Mouse (Mus musculus) spleen, adult 2 months (tissue): ENCODE results near the gene Slc5a3. TPM values are rescaled to one million over a fixed set of nuclear protein-coding genes. Genes with fewer than 3 reads are reported as not detected.

Experiments used
- DNase-seq, 2 experiments: peaks; one replicate each; pipeline versions ENCODE4 v3.0.0 to v3.0.0-alpha.2; 2012 to 2021; ENCODE audit warnings: low spot score in 2 of 2, low read depth in 1 of 2
- H3K27ac ChIP-seq: fragments of 200-500 bp; 2 replicates; pipeline ENCODE4 v1.5.1; 2012; ENCODE audit warnings: low read length, inconsistent platforms; ENCODE audit not compliant: insufficient read depth
- H3K27me3 ChIP-seq: fragments of 200-500 bp; 2 replicates; pipeline ENCODE4 v1.6.1; 2012; ENCODE audit warnings: mild to moderate bottlenecking, moderate library complexity, low read length, inconsistent platforms; ENCODE audit not compliant: control insufficient read depth, insufficient read depth
- H3K36me3 ChIP-seq: fragments of 200-500 bp; 2 replicates; pipeline ENCODE4 v1.6.1; 2012; ENCODE audit warnings: mild to moderate bottlenecking, low read length, inconsistent platforms; ENCODE audit not compliant: control insufficient read depth, insufficient read depth
- H3K4me1 ChIP-seq: fragments of 200-500 bp; 2 replicates; pipeline ENCODE4 v1.6.1; 2011; ENCODE audit warnings: inconsistent platforms; ENCODE audit not compliant: control insufficient read depth, insufficient read depth, insufficient read length
- H3K4me3 ChIP-seq: fragments of 200-500 bp; 2 replicates; pipeline ENCODE4 v1.5.1; 2011; ENCODE audit warnings: mild to moderate bottlenecking, inconsistent platforms; ENCODE audit not compliant: insufficient read depth, insufficient read length; ENCODE audit errors: extremely low read depth
- CTCF ChIP-seq: fragments of 200-500 bp; IDR thresholded peaks from 2 replicates; pipeline ENCODE4 v1.5.1; 2011; ENCODE audit warnings: mild to moderate bottlenecking, inconsistent platforms; ENCODE audit not compliant: insufficient read depth, insufficient read length, insufficient replicate concordance; ENCODE audit errors: extremely low read depth
- POLR2A ChIP-seq: fragments of 200-500 bp; IDR thresholded peaks from 2 replicates; pipeline ENCODE4 v1.6.1; 2011; ENCODE audit warnings: low read depth, low read length, inconsistent platforms
- WGBS: fragments of 180-500 bp; shearing (Covaris S2); methylation state at CpG from one replicate; pipeline ENCODE4 v1.1.7; 2018; 5-methylcytosine and 5-hydroxymethylcytosine counted together
- polyA plus RNA-seq: library from polyadenylated mRNA; depleted of rRNA; stranded (reverse); fragments of >200 nt; gene quantifications from 2 replicates; pipeline ENCODE4 v1.2.3, GENCODE M21; 2012

Gene Slc5a3
- polyA plus RNA-seq, 1 experiment: 0.74 TPM

DNA sequence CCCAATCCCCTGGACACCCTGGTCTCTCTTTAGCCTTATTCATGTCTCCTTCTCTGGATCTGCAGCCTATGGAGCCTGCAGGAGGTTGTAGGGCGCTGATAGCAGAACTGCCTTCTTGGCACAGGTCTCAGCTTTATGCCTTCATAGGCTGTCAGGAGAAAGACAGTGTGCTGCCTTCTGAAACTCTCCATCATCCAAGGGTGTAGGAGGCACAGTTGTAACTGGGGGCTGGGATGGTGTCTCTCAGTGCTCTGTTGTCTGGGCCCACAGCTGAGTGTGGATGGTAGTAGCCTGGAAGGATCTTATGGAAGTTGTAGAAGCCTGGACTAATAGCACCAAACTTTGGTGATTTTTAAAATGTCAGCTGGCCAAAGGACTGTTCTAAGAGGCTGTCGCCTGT, 46.8 kb downstream of the Slc5a3 start:
- TF ChIP-seq POLR2A: no peak
- no peak for TF ChIP-seq CTCF
- H3K27me3 ChIP-seq: no peaks in the 10 kb centered on the region
- no peaks in the 10 kb centered on the region for H3K4me1 ChIP-seq
- no peak for DNase-seq
- peaks cover 2% of the 10 kb centered on the region; the same call in 1 of the 2 replicates for H3K36me3 ChIP-seq
- WGBS: 90% methylated on average over 2 of the region's 2 CpGs
- H3K27ac ChIP-seq: no peak overlapping the region
- H3K4me3 ChIP-seq: no peak overlapping the region

DNA sequence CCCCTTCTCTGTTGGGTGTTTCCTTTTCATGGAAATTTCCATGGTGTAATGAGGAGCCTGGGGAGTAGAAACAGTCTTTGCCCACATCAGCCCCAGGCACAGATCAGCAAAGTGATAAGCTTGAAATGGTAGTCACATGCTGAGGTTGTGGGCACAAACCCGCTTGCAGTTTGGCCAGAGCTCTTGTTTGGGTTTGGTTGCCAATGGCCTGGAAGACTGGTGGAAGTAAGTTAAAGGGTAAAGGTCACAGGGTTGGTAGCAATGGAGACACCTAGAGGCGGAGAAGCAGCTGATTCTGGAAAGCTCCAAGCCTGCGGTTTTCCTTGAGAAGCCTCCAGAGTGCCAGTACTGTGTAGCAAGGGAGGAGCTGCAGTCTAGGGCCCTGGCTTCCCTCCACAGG, 47.5 kb downstream of the Slc5a3 start:
- H3K4me3 ChIP-seq: no peak overlapping the region
- H3K36me3 ChIP-seq: no peaks in the 10 kb centered on the region
- WGBS: 79% methylated on average over 3 of the region's 3 CpGs
- no peak for DNase-seq
- no peak for TF ChIP-seq CTCF
- no peak for TF ChIP-seq POLR2A
- no peaks in the 10 kb centered on the region for H3K4me1 ChIP-seq
- H3K27me3 ChIP-seq: no peaks in the 10 kb centered on the region
- no peak overlapping the region for H3K27ac ChIP-seq

DNA sequence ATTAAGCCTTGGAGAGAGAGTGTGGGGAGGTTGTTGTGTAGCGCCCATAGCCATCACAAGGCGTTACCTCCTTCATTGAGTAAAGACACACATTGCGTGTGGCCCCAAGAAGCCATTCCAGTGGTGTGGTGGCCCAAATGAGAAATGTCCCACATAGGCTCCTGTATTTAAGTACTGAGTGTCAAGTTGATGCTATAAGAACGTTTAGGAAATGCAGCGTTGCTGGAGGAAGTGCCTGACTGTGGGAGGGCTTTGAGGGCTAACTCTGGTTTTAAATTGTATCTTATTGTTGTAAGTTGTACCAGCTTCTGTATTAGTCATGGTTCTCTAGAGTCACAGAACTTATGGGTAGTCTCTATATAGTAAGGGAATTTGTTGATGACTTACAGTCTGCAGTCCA, 49.2 kb downstream of the Slc5a3 start:
- DNase-seq: no peak
- H3K27me3 ChIP-seq: no peaks in the 10 kb centered on the region
- H3K36me3 ChIP-seq: peaks cover 4% of the 10 kb centered on the region
- no peaks in the 10 kb centered on the region for H3K4me1 ChIP-seq
- WGBS: 82% methylated on average over 5 of the region's 5 CpGs
- H3K4me3 ChIP-seq: no peak overlapping the region
- no peak overlapping the region for H3K27ac ChIP-seq
- no peak for TF ChIP-seq CTCF
- TF ChIP-seq POLR2A: no peak

- H3K27me3 ChIP-seq: no peaks in the 10 kb centered on the region
- no peak overlapping the region for H3K27ac ChIP-seq
- 92% methylated on average over 5 of the region's 5 CpGs for WGBS
- no peaks in the 10 kb centered on the region for H3K4me1 ChIP-seq
- TF ChIP-seq POLR2A (no peak), CTCF (no peak)
- peaks cover 6% of the 10 kb centered on the region for H3K36me3 ChIP-seq
- no peak for DNase-seq
- no peak overlapping the region for H3K4me3 ChIP-seq
These were observed 56.7 kb downstream of the Slc5a3 start for GRCm38 (mm10) chr16:92114706-92115241.

GRCm38 (mm10) chr16:92115611-92116421, 57.7 kb downstream of the Slc5a3 start:
- WGBS: 77% methylated on average over 20 of the region's 20 CpGs
- no peak overlapping the region for H3K4me3 ChIP-seq
- H3K27me3 ChIP-seq: no peaks in the 10 kb centered on the region
- H3K4me1 ChIP-seq: no peaks in the 10 kb centered on the region
- TF ChIP-seq POLR2A (no peak), CTCF (no peak)
- H3K36me3 ChIP-seq: peaks cover 6% of the 10 kb centered on the region
- H3K27ac ChIP-seq: no peak overlapping the region
- no peak for DNase-seq

GRCm38 (mm10) chr16:92117337-92118209, 59.5 kb downstream of the Slc5a3 start:
- no peak overlapping the region for H3K27ac ChIP-seq
- no peaks in the 10 kb centered on the region for H3K4me1 ChIP-seq
- H3K4me3 ChIP-seq: no peak overlapping the region
- no peaks in the 10 kb centered on the region for H3K27me3 ChIP-seq
- H3K36me3 ChIP-seq: peaks cover 2% of the 10 kb centered on the region
- no peak for TF ChIP-seq CTCF
- no peak for TF ChIP-seq POLR2A
- no peak for DNase-seq
- 86% methylated on average over 9 of the region's 9 CpGs for WGBS
